Mouse (Mus musculus) lung, postnatal 0 days (tissue): ENCODE results near the gene Naxd.

Experiments
- CTCF ChIP-seq: IDR thresholded peaks from 2 replicates; pipeline ENCODE4 v1.5.1; 2016; ENCODE audit warnings: antibody characterized with exemption, mild to moderate bottlenecking
- EP300 ChIP-seq: IDR thresholded peaks from 2 replicates; pipeline ENCODE4 v1.6.1; 2016; ENCODE audit warnings: antibody characterized with exemption, mild to moderate bottlenecking, control low read depth

- no peak for TF ChIP-seq CTCF
- TF ChIP-seq EP300 = no peak
Observed at GRCm38 (mm10) chr8:11479591-11479990, 17.7 kb upstream of the Naxd start.
